Mouse (Mus musculus) neural tube, embryonic 11.5 days (tissue): Measurements from ENCODE around the gene Notch1. TPM values are rescaled to one million over a fixed set of nuclear protein-coding genes. Genes with fewer than 3 reads are reported as not detected.

Experiments
- ATAC-seq: fragments of 200-750 bp; cut with Nextera tagmentation; 2 replicates; pipeline ENCODE4 v1.8.0; 2017; ENCODE audit warnings: moderate number of reproducible peaks, mild to moderate bottlenecking, moderate TSS enrichment, moderate library complexity; ENCODE audit not compliant: insufficient read depth, low FRiP score, low TSS enrichment
- DNase-seq: peaks from one replicate; pipeline ENCODE4 v3.0.0-alpha.2; 2015; ENCODE audit warnings: low spot score
- H3K27ac ChIP-seq: fragments of 300-500 bp; sonication (generic); 2 replicates; pipeline ENCODE4 v1.5.1; 2014; ENCODE audit warnings: low read depth, mild to moderate bottlenecking, low read length
- H3K27me3 ChIP-seq: fragments of 300-500 bp; sonication (generic); 2 replicates; pipeline ENCODE4 v1.6.1; 2014; ENCODE audit warnings: mild to moderate bottlenecking, low read length, mixed read lengths; ENCODE audit not compliant: control insufficient read depth, insufficient read depth
- H3K36me3 ChIP-seq: fragments of 300-500 bp; sonication (generic); 2 replicates; pipeline ENCODE4 v1.6.1; 2014; ENCODE audit warnings: mild to moderate bottlenecking, low read length, moderate library complexity, mixed read lengths; ENCODE audit not compliant: control insufficient read depth, insufficient read depth
- H3K4me1 ChIP-seq: fragments of 300-500 bp; sonication (generic); 2 replicates; pipeline ENCODE4 v1.6.1; 2014; ENCODE audit warnings: low read length, mixed read lengths; ENCODE audit not compliant: control insufficient read depth, insufficient read depth
- H3K4me2 ChIP-seq: fragments of 300-500 bp; sonication (generic); 2 replicates; pipeline ENCODE4 v1.6.1; 2014; ENCODE audit warnings: low read depth, mild to moderate bottlenecking, moderate library complexity
- H3K4me3 ChIP-seq: fragments of 300-500 bp; sonication (generic); 2 replicates; pipeline ENCODE4 v1.5.1; 2014; ENCODE audit warnings: low read depth, low read length
- H3K9ac ChIP-seq: fragments of 300-500 bp; sonication (generic); 2 replicates; pipeline ENCODE4 v1.6.1; 2014; ENCODE audit warnings: mild to moderate bottlenecking, low read length
- H3K9me3 ChIP-seq: fragments of 300-500 bp; sonication (generic); 2 replicates; pipeline ENCODE4 v1.6.1; 2016; ENCODE audit warnings: low read length; ENCODE audit not compliant: control insufficient read depth
- WGBS: fragments of 180-500 bp; shearing (Covaris S2); extraction: QIAGEN DNeasy Blood & Tissue Kit; methylation state at CpG from one replicate; pipeline ENCODE4 v1.1.7; 2014; 5-methylcytosine and 5-hydroxymethylcytosine counted together
- polyA plus RNA-seq: library from polyadenylated mRNA; unstranded; fragments of >200 nt; fragmentation: Nextera tagmentation; extraction: Ambion mirVana; gene quantifications from 2 replicates; pipeline ENCODE4 v1.2.1, GENCODE M21; 2014

Gene Notch1
- polyA plus RNA-seq, 1 experiment from 2014 or later: 60.4 TPM

DNA sequence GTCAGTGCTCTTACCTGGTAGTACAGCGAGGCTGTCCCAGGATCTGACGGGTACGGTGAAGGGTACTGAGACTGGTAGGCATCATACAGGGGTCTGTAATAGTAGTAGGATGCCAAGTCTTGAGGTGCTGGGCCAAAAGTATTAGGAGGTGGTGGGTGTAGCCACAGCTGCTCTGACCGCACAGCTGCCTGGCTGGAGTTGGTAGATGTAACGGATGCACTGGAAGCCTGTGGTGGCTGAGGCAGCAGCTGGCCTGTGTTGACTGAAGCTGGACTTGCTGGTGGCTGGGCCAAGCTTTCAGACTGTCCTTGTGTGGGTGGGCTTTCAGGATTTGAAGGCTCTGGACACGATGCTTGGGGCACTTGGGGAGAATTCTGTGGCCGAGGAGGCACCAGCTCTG, 78.1 kb downstream of the Notch1 start:
- 97% methylated on average over 7 of the region's 7 CpGs for WGBS

GRCm38 (mm10) chr2:26437221-26437620, 79.2 kb downstream of the Notch1 start:
- Histone ChIP-seq H3K27me3 (no peaks in the 10 kb centered on the region), H3K27ac (no peak overlapping the region), H3K4me2 (no peak overlapping the region), H3K4me3 (no peak overlapping the region), H3K36me3 (peaks cover 19% of the 10 kb centered on the region), H3K9me3 (no peaks in the 10 kb centered on the region), H3K9ac (no peak overlapping the region), H3K4me1 (no peaks in the 10 kb centered on the region)
- 89% methylated on average over 4 of the region's 4 CpGs for WGBS
- ATAC-seq: no peak
- no peak for DNase-seq

More for the DNA sequence above, 78.1 kb downstream of the Notch1 start:
- Histone ChIP-seq H3K9me3 (no peaks in the 10 kb centered on the region), H3K27ac (no peak overlapping the region), H3K27me3 (no peaks in the 10 kb centered on the region), H3K4me2 (no peak overlapping the region), H3K4me1 (no peaks in the 10 kb centered on the region; the same call in 1 of the 2 replicates), H3K36me3 (peaks cover 19% of the 10 kb centered on the region), H3K4me3 (no peak overlapping the region), H3K9ac (no peak overlapping the region)
- ATAC-seq (no peak), DNase-seq (peak; percentile 7)

DNA sequence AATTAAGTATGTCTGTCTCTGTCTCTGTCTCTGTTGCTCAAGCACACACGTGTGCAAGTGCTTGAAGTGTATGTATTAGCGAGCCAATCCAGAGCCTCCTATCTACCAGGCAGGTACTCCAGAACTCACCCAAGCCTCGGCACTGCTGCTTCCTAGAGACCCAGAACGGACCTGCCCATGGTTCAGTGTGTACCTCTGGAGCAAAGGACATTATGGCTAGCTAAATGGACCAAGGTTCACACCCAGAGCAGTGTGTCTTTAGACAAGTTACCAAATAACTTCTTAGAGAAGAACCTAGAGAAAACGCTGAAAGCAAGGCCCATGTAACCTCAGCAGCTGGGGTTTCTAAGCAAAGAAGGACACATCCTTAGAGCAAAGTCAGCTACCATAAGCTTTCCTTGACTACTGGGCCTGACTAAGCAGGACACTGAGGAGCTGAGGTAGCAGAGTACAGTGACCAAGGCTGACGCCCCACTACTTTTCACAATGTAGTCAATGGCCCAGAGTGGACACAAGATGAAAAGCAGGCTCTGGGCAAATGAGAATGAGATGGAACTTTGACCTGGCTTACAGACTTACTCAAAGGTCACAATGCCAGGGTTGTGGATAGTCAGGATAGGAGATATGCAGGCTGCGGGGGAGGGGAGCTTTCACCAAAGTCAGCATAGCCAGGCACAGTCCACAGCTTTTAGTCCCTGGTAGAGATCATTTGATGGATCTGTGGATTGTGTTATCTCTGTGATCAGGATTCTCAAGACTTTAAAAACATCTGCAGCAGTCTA, 81.5 kb downstream of the Notch1 start:
- 90% methylated on average over 7 of the region's 7 CpGs for WGBS
- Histone ChIP-seq H3K9me3 (no peaks in the 10 kb centered on the region), H3K36me3 (peaks cover 12% of the 10 kb centered on the region), H3K4me1 (no peaks in the 10 kb centered on the region), H3K27ac (no peak overlapping the region), H3K4me3 (no peak overlapping the region), H3K9ac (no peak overlapping the region), H3K27me3 (no peaks in the 10 kb centered on the region), H3K4me2 (no peak overlapping the region)
- ATAC-seq (no peak), DNase-seq (no peak)

- Histone ChIP-seq H3K9ac (no peak overlapping the region), H3K36me3 (peaks cover 16% of the 10 kb centered on the region), H3K9me3 (no peaks in the 10 kb centered on the region), H3K27me3 (no peaks in the 10 kb centered on the region), H3K27ac (no peak overlapping the region), H3K4me2 (no peak overlapping the region), H3K4me3 (no peak overlapping the region), H3K4me1 (no peaks in the 10 kb centered on the region)
- DNase-seq: no peak
- 92% methylated on average over 5 of the region's 5 CpGs for WGBS
- ATAC-seq: no peak
Measured at GRCm38 (mm10) chr2:26429851-26430250, 86.6 kb downstream of the Notch1 start.

DNA sequence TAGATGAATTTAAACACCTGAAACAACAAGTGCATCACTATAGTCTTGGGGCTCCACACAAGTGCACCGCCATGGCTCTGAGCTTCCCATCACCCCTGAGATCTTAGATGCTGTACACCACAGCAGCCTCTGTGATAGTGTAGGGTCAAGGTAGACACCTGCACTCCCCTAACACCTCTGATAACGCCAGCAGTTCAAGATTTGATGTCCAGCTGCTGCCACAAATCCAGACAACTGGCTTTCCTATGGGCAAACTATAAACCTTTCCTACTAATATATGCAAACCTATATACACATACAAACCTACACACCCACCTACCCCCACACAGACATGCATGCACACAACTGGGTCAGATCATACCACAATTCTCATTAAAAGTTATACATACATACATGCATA, 91.9 kb downstream of the Notch1 start:
- H3K4me1 ChIP-seq: no peaks in the 10 kb centered on the region
- no peak for DNase-seq
- 97% methylated on average over 2 of the region's 2 CpGs for WGBS
- H3K27me3 ChIP-seq: no peaks in the 10 kb centered on the region
- no peak for ATAC-seq
- H3K4me2 ChIP-seq: no peak overlapping the region
- no peak overlapping the region for H3K27ac ChIP-seq
- peaks cover 22% of the 10 kb centered on the region for H3K36me3 ChIP-seq
- no peak overlapping the region for H3K4me3 ChIP-seq
- H3K9ac ChIP-seq: no peak overlapping the region
- H3K9me3 ChIP-seq: no peaks in the 10 kb centered on the region

DNA sequence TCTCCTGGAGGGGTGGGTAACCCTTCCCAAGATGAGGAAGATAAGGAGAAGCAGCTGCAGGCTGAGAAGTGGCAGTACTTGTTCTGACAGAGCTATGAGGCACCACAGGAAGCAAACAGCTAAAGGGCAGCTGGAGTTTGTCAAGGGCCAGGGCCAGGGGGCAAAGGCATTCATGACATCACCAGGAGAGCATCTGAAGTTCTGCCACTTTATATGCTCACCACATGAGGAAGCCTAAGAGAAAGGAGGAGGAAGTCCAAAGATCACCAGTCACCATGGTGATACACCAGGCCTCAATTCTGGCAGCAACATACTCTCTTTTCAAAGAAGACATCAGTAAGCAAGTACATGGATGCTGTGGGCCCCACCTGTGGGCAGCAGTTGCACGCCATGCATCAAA, 93.4 kb downstream of the Notch1 start:
- no peak overlapping the region for H3K4me2 ChIP-seq
- no peak overlapping the region for H3K9ac ChIP-seq
- ATAC-seq (no peak), DNase-seq (peak; percentile 9)
- no peak overlapping the region for H3K4me3 ChIP-seq
- H3K27ac ChIP-seq: no peak overlapping the region
- H3K9me3 ChIP-seq: no peaks in the 10 kb centered on the region
- H3K36me3 ChIP-seq: peaks cover 22% of the 10 kb centered on the region
- WGBS: 100% methylated on average over 1 of the region's 1 CpGs
- no peaks in the 10 kb centered on the region for H3K27me3 ChIP-seq
- no peaks in the 10 kb centered on the region for H3K4me1 ChIP-seq

DNA sequence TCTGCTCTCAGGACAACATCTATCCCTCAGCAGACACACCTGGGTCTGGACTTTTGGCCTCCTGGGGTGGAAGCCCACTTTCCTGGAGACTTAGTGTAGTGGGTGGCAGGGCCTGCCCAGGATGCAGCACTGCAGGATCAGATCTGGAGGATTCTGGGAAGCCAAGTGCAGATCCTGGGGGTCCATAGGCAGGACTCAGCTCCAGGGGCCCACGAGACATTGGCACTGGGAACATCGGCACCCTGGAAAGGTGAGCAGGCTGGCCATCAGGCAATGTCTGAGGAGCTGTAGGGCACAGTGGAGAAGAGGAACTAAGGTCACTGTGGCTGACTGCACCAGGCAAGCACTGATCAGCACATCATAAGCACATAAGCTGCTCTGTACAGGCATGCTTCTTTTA, 94.5 kb downstream of the Notch1 start:
- no peaks in the 10 kb centered on the region for H3K9me3 ChIP-seq
- H3K4me2 ChIP-seq: no peak overlapping the region
- no peaks in the 10 kb centered on the region for H3K27me3 ChIP-seq
- H3K36me3 ChIP-seq: peaks cover 26% of the 10 kb centered on the region
- no peak overlapping the region for H3K9ac ChIP-seq
- no peak overlapping the region for H3K4me3 ChIP-seq
- ATAC-seq (no peak), DNase-seq (peak; percentile 8)
- H3K27ac ChIP-seq: no peak overlapping the region
- no peaks in the 10 kb centered on the region for H3K4me1 ChIP-seq
- WGBS: 93% methylated on average over 2 of the region's 2 CpGs

DNA sequence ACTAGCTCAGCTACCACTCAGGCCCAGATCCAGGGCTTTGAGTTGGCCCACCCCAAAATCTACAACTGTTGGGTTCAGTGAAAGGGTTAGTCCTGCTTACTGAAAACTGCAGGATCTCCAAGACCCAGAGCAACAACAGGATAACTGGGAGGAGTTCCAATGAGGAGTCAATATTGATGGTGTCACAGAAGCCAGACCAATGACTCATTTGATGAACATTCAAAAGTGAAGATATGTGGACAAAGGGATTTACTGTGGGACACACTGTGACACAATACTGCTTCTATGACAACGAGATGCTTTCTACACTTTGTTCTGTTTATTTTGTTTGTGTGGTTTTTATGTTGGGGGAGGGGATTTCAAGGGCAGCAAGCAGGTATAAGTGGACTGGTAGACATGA, 98.3 kb downstream of the Notch1 start:
- H3K27me3 ChIP-seq: no peaks in the 10 kb centered on the region
- ATAC-seq: no peak
- no peak overlapping the region for H3K4me3 ChIP-seq
- no peak overlapping the region for H3K27ac ChIP-seq
- no peaks in the 10 kb centered on the region for H3K9me3 ChIP-seq
- DNase-seq: no peak
- H3K4me1 ChIP-seq: no peaks in the 10 kb centered on the region
- no peak overlapping the region for H3K9ac ChIP-seq
- 94% methylated on average over 1 of the region's 1 CpGs for WGBS
- peaks cover 19% of the 10 kb centered on the region for H3K36me3 ChIP-seq
- H3K4me2 ChIP-seq: no peak overlapping the region

DNA sequence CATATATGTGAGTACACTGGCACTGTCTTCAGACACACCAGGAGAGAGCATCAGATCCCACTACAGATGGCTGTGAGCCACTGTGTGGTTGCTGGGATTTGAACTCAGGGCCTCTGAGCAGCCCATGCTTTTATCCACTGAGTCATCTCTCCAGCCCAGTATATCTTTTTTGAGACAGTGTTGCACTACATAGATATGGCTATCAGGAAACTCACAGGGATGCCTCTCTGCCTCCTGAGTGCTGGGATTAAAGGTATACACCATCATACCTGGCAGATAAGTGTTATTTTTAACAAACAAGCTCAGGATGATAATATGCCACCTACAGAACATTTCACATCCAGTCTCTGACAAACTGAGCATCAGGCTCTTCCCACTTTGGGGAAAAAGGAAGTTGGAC, 99.4 kb downstream of the Notch1 start:
- Histone ChIP-seq H3K36me3 (peaks cover 20% of the 10 kb centered on the region), H3K4me1 (no peaks in the 10 kb centered on the region), H3K9ac (no peak overlapping the region), H3K4me2 (no peak overlapping the region), H3K9me3 (no peaks in the 10 kb centered on the region), H3K4me3 (no peak overlapping the region), H3K27me3 (no peaks in the 10 kb centered on the region), H3K27ac (no peak overlapping the region)
- DNase-seq (no peak), ATAC-seq (no peak)
